Mouse (Mus musculus) MEL (cell line): ENCODE data around the gene Gm21969. TPM values are rescaled to one million over a fixed set of nuclear protein-coding genes. Genes with fewer than 3 reads are reported as not detected.

ENCODE experiments used
- DNase-seq: peaks from one replicate; pipeline ENCODE4 v3.0.0; 2011; ENCODE audit warnings: low read depth, low spot score
- H3K27ac ChIP-seq: 2 replicates; pipeline ENCODE4 v1.5.1; 2012; ENCODE audit warnings: low read depth, mild to moderate bottlenecking, control low read depth, low read length, moderate library complexity; ENCODE audit not compliant: control insufficient read depth
- H3K27me3 ChIP-seq, 2 experiments: fragments of 150-350 bp in 1 of 2; sonication (generic) in 1 of 2; 2 replicates each; pipeline ENCODE4 v1.6.1; 2012; ENCODE audit warnings: low read length in 2 of 2, mild to moderate bottlenecking in 2 of 2, improper control_type of control experiment in 1 of 2, moderate library complexity in 1 of 2; ENCODE audit not compliant: insufficient read depth in 2 of 2, control insufficient read depth in 1 of 2
- H3K36me3 ChIP-seq, 2 experiments: 2 replicates each; pipeline ENCODE4 v1.6.1; 2012 to 2014; ENCODE audit warnings: low read length in 2 of 2, improper control_type of control experiment in 1 of 2, inconsistent platforms in 1 of 2, mild to moderate bottlenecking in 1 of 2; ENCODE audit not compliant: insufficient read depth in 2 of 2, control insufficient read depth in 1 of 2
- H3K4me1 ChIP-seq, 2 experiments: fragments of 150-350 bp in 1 of 2; sonication (generic) in 1 of 2; 2 replicates each; pipeline ENCODE4 v1.6.1; 2012; ENCODE audit warnings: low read length in 2 of 2, improper control_type of control experiment in 1 of 2, mild to moderate bottlenecking in 1 of 2; ENCODE audit not compliant: insufficient read depth in 2 of 2, control insufficient read depth in 1 of 2
- H3K4me3 ChIP-seq, 2 experiments: fragments of 150-350 bp in 1 of 2; sonication (generic) in 1 of 2; 2 replicates each; pipeline ENCODE4 v1.5.1; 2012; ENCODE audit warnings: low read depth in 2 of 2, low read length in 2 of 2, mild to moderate bottlenecking in 2 of 2, moderate library complexity in 2 of 2, control low read depth in 1 of 2, improper control_type of control experiment in 1 of 2; ENCODE audit not compliant: control insufficient read depth in 1 of 2, insufficient read depth in 1 of 2
- H3K79me2 ChIP-seq: 2 replicates; pipeline ENCODE4 v1.6.1; 2012; ENCODE audit warnings: mild to moderate bottlenecking, low read length, moderate library complexity; ENCODE audit not compliant: control insufficient read depth, poor library complexity, insufficient read depth
- H3K9ac ChIP-seq: 2 replicates; pipeline ENCODE4 v1.6.1; 2012; ENCODE audit warnings: low read depth, mild to moderate bottlenecking, control low read depth, low read length, moderate library complexity; ENCODE audit not compliant: control insufficient read depth, poor library complexity, severe bottlenecking
- H3K9me3 ChIP-seq: fragments of 150-350 bp; sonication (generic); replicated peaks from 2 replicates; pipeline ENCODE4 v1.6.1; 2012; ENCODE audit warnings: mild to moderate bottlenecking, low read length, improper control_type of control experiment, moderate library complexity; ENCODE audit not compliant: insufficient read depth
- BHLHE40 ChIP-seq: IDR thresholded peaks from 2 replicates; pipeline ENCODE4 v1.6.1; 2012; ENCODE audit warnings: low read depth, mild to moderate bottlenecking, inconsistent platforms, low read length, improper control_type of control experiment, borderline replicate concordance
- CHD2 ChIP-seq: IDR thresholded peaks from 2 replicates; pipeline ENCODE4 v1.6.1; 2011; ENCODE audit warnings: low read length, improper control_type of control experiment
- E2F4 ChIP-seq: IDR thresholded peaks from 2 replicates; pipeline ENCODE4 v1.6.1; 2011; ENCODE audit warnings: low read depth, low read length, improper control_type of control experiment, borderline replicate concordance
- ELF1 ChIP-seq: IDR thresholded peaks from 2 replicates; pipeline ENCODE4 v1.6.1; 2014; ENCODE audit warnings: low read depth, mild to moderate bottlenecking, inconsistent platforms, low read length, improper control_type of control experiment, moderate library complexity
- ETS1 ChIP-seq: IDR thresholded peaks from 2 replicates; pipeline ENCODE4 v1.6.1; 2012; ENCODE audit warnings: low read depth, mild to moderate bottlenecking, inconsistent platforms, low read length, improper control_type of control experiment, moderate library complexity
- GABPA ChIP-seq: IDR thresholded peaks from 2 replicates; pipeline ENCODE4 v1.6.1; 2012; ENCODE audit warnings: low read depth, mild to moderate bottlenecking, inconsistent platforms, low read length, improper control_type of control experiment, moderate library complexity
- JUND ChIP-seq: IDR thresholded peaks from 2 replicates; pipeline ENCODE4 v1.6.1; 2011; ENCODE audit warnings: low read depth, mild to moderate bottlenecking, improper control_type of control experiment, low read length
- MAFK ChIP-seq: IDR thresholded peaks from 2 replicates; pipeline ENCODE4 v1.6.1; 2011; ENCODE audit warnings: low read depth, mild to moderate bottlenecking, low read length, improper control_type of control experiment, borderline replicate concordance
- MAX ChIP-seq: IDR thresholded peaks from 2 replicates; pipeline ENCODE4 v1.6.1; 2011; ENCODE audit warnings: low read length, improper control_type of control experiment
- MAZ ChIP-seq: IDR thresholded peaks from 2 replicates; pipeline ENCODE4 v1.6.1; 2012; ENCODE audit warnings: low read depth, mild to moderate bottlenecking, inconsistent platforms, low read length, improper control_type of control experiment
- MYB ChIP-seq: IDR thresholded peaks from 2 replicates; pipeline ENCODE4 v1.6.1; 2011; ENCODE audit warnings: mild to moderate bottlenecking, low read depth, low read length, improper control_type of control experiment
- MYC ChIP-seq: IDR thresholded peaks from 2 replicates; pipeline ENCODE4 v1.6.1; 2011; ENCODE audit warnings: low read depth, mild to moderate bottlenecking, low read length, improper control_type of control experiment, moderate library complexity
- NELFE ChIP-seq: IDR thresholded peaks from 2 replicates; pipeline ENCODE4 v1.6.1; 2011; ENCODE audit warnings: low read depth, low read length, improper control_type of control experiment
- NRF1 ChIP-seq: IDR thresholded peaks from 2 replicates; pipeline ENCODE4 v1.6.1; 2014; ENCODE audit warnings: low read depth, mild to moderate bottlenecking, inconsistent platforms, low read length, improper control_type of control experiment, moderate library complexity; ENCODE audit not compliant: poor library complexity, insufficient read depth, severe bottlenecking
- POLR2AphosphoS2 ChIP-seq: IDR thresholded peaks from 2 replicates; pipeline ENCODE4 v1.6.1; 2011; ENCODE audit warnings: low read length, improper control_type of control experiment
- POLR2AphosphoS5 ChIP-seq: IDR thresholded peaks from 2 replicates; pipeline ENCODE4 v1.6.1; 2012; ENCODE audit warnings: low read depth, borderline replicate concordance, mild to moderate bottlenecking, inconsistent platforms, low read length, moderate library complexity, mixed read lengths
- RCOR1 ChIP-seq: IDR thresholded peaks from 2 replicates; pipeline ENCODE4 v1.6.1; 2012; ENCODE audit warnings: low read depth, mild to moderate bottlenecking, inconsistent platforms, low read length, improper control_type of control experiment
- SIN3A ChIP-seq: IDR thresholded peaks from 2 replicates; pipeline ENCODE4 v1.6.1; 2012; ENCODE audit warnings: low read length, improper control_type of control experiment, inconsistent platforms
- SMC3 ChIP-seq: IDR thresholded peaks from 2 replicates; pipeline ENCODE4 v1.6.1; 2011; ENCODE audit warnings: low read depth, low read length, improper control_type of control experiment
- TBP ChIP-seq: IDR thresholded peaks from 2 replicates; pipeline ENCODE4 v1.8.0; 2011; ENCODE audit warnings: low read depth, low read length, improper control_type of control experiment
- TCF12 ChIP-seq: IDR thresholded peaks from 2 replicates; pipeline ENCODE4 v1.6.1; 2014; ENCODE audit warnings: low read depth, mild to moderate bottlenecking, inconsistent platforms, low read length, improper control_type of control experiment, moderate library complexity
- USF1 ChIP-seq: IDR thresholded peaks from 2 replicates; pipeline ENCODE4 v1.6.1; 2014; ENCODE audit warnings: low read depth, mild to moderate bottlenecking, inconsistent platforms, low read length, improper control_type of control experiment, moderate library complexity
- USF2 ChIP-seq, 2 experiments: IDR thresholded peaks; 2 replicates each; pipeline ENCODE4 v1.6.1; 2011 to 2012; ENCODE audit warnings: improper control_type of control experiment in 2 of 2, low read length in 2 of 2, borderline replicate concordance in 1 of 2, inconsistent platforms in 1 of 2, low read depth in 1 of 2, mild to moderate bottlenecking in 1 of 2; ENCODE audit not compliant: insufficient read depth in 1 of 2
- ZC3H11A ChIP-seq: IDR thresholded peaks from 2 replicates; pipeline ENCODE4 v1.6.1; 2012; ENCODE audit warnings: low read depth, mild to moderate bottlenecking, inconsistent platforms, low read length, improper control_type of control experiment
- ZMIZ1 ChIP-seq: IDR thresholded peaks from 2 replicates; pipeline ENCODE4 v1.6.1; 2012; ENCODE audit warnings: low read depth, mild to moderate bottlenecking, inconsistent platforms, low read length, improper control_type of control experiment, moderate library complexity
- ZNF384 ChIP-seq: IDR thresholded peaks from 2 replicates; pipeline ENCODE4 v1.6.1; 2012; ENCODE audit warnings: low read depth, mild to moderate bottlenecking, inconsistent platforms, low read length, improper control_type of control experiment
- polyA plus RNA-seq, 2 experiments: library from polyadenylated mRNA; stranded (reverse) in 1 of 2; unstranded in 1 of 2; fragments of >175 nt in 1 of 2; fragments of >200 nt in 1 of 2; gene quantifications; 2 replicates each; pipeline versions ENCODE4 v1.2.1 to v1.2.4; 2012; ENCODE audit warnings: low replicate concordance in 2 of 2, low read depth in 1 of 2; ENCODE audit not compliant: insufficient read length in 2 of 2, insufficient read depth in 1 of 2, missing spikeins in 1 of 2
- total RNA-seq: library from RNA; depleted of rRNA; stranded (reverse); fragments of 300-350 nt; gene quantifications from 2 replicates; pipeline ENCODE4 v1.2.3, GENCODE M21; 2012

Gene Gm21969
- total and polyA plus RNA-seq, 3 experiments: 0.03 TPM; not detected in 2

GRCm38 (mm10) chr4:139688058-139688457 lies 85.1 kb downstream of the Gm21969 start:
- Histone ChIP-seq H3K36me3 (no peaks in the 10 kb centered on the region), H3K9me3 (no peaks in the 10 kb centered on the region), H3K79me2 (no peaks in the 10 kb centered on the region), H3K4me3 (no peak overlapping the region), H3K9ac (no peak overlapping the region), H3K27me3 (no peaks in the 10 kb centered on the region), H3K4me1 (no peaks in the 10 kb centered on the region), H3K27ac (no peak overlapping the region)
- DNase-seq: no peak
- TF ChIP-seq MYB (no peak), CHD2 (no peak), ELF1 (no peak), MYC (no peak), ETS1 (no peak), TCF12 (no peak), MAX (no peak), POLR2AphosphoS5 (no peak), USF1 (no peak), TBP (no peak), MAZ (no peak), POLR2AphosphoS2 (no peak), BHLHE40 (no peak), JUND (no peak), NELFE (no peak)

GRCm38 (mm10) chr4:139689627-139690269 lies 86.8 kb downstream of the Gm21969 start:
- no peaks in the 10 kb centered on the region for H3K36me3 ChIP-seq
- no peak overlapping the region for H3K4me3 ChIP-seq
- DNase-seq: no peak
- no peak overlapping the region for H3K9ac ChIP-seq
- no peaks in the 10 kb centered on the region for H3K4me1 ChIP-seq
- no peaks in the 10 kb centered on the region for H3K27me3 ChIP-seq
- no peak overlapping the region for H3K27ac ChIP-seq
- H3K79me2 ChIP-seq: no peaks in the 10 kb centered on the region
- H3K9me3 ChIP-seq: no peaks in the 10 kb centered on the region
- TF ChIP-seq MYB (no peak), RCOR1 (no peak), ELF1 (no peak), ZMIZ1 (no peak), CHD2 (no peak), POLR2AphosphoS2 (no peak), POLR2AphosphoS5 (no peak), GABPA (no peak), SMC3 (no peak), USF2 (IDR thresholded peaks at IDR 0.05; ENCODE audit: borderline replicate concordance in 1 of 2, insufficient read depth in 1 of 2, low read depth in 1 of 2, low read length in 2 of 2) (no peak), NRF1 (no peak), ETS1 (no peak), ZNF384 (no peak), SIN3A (no peak), MAFK (no peak), E2F4 (no peak), ZC3H11A (no peak)
